Mouse (Mus musculus): Measurements from ENCODE around the gene 2700097O09Rik.
"Not testable (repeated sequence)": the region's sequence is repeated elsewhere in the genome, so short reads cannot be mapped to it uniquely, and the experiment has no call there.

Gene 2700097O09Rik

GRCm38 (mm10) chr12:55079726-55080600 lies at the start of gene 2700097O09Rik, which contains the start of gene Srp54a:
2700097O09Rik (minus strand) TSS chr12:55080110.
Srp54a (plus strand) TSS chr12:55080262.
- peak; percentile 97 for DNase-seq

DNA sequence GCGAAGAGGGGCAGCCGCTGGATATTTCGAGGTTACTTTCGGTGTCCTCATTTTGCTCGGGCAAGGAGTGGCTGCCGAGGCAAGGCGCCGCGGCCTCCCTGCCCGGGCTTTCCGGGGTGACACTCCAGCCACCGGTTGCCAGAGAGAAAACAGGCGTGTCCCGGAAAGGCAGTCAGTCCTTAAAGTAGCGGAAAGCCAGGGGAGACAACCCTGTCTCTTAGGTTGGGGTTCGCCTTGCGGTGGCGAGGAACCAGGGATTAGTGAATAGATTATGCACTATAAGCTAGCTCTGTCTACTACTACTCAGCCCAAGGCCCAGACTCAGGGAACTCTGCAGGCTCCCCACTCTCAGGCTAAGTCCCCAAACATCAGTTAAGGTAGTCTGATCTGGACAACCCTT lies 44.8 kb upstream of the 2700097O09Rik start:
- not testable (repeated sequence) for DNase-seq

- not testable (repeated sequence) for DNase-seq
Measured at GRCm38 (mm10) chr12:55124242-55124641, 44.3 kb upstream of the 2700097O09Rik start, which contains the start of gene Fam177a. Fam177a (plus strand) TSS chr12:55124469.

GRCm38 (mm10) chr12:55112616-55113015 lies 32.7 kb upstream of the 2700097O09Rik start:
- DNase-seq: not testable (repeated sequence)

GRCm38 (mm10) chr12:55092127-55092526 lies 12.2 kb upstream of the 2700097O09Rik start:
- DNase-seq: not testable (repeated sequence)

DNA sequence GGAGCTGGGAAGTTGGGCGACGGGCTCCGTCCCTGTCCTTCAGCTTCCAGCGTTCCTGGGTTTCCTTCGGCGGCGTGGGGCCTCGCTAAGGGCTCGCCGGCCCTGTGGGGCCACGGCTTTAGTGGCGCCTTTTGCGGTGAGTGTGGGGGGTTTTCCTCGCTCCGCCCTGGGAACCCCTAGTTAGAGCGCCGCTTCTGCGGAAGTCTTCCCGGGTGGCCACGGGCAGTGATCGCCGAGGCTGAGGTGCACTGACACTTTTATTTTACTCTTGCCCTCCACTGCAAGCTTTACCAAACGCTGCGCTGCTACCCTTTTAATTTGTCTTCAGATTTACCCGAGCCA lies 662 bp upstream of the 2700097O09Rik start:
- not testable (repeated sequence) for DNase-seq

DNA sequence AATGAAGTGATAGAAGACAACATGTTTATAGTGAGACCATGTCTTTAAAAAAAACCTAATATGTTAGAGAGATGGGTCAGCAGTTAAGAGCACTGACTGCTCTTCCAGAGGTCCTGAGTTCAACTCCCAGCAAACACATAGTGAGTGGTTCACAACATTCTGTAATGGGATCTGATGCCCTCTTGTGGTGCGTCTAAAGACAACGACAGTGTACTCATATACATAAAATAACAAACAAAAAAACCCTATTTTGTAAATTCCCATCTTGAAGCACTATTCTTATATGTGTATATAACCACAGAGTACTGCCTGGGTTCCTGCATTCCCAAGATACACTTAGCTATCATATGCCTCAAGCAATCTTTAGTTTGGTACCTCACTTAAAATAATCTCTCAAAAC lies 1.2 kb downstream of the 2700097O09Rik start:
- peak in 1 of 2 experiments; percentile 7 for DNase-seq

DNA sequence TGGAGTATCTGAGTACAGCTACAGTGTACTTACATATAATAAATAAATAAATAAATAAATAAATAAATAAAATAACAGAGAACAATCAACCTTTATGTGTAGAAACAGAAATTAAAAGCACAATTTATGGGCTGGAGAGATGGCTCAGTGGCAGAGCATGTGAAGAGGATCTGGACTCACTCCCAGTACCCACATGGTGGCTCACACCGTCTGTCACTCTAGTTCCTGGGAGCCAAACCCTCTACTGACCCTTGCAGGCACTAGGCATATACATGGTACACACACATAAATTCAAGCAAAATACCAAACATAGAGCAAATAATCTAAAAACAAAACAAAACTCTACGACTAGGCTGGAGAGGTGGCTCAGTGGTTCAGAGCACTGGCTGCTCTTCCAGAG lies 4.6 kb downstream of the 2700097O09Rik start:
- DNase-seq: peak; percentile 78 to 82

GRCm38 (mm10) chr12:55073686-55074085 lies 6.2 kb downstream of the 2700097O09Rik start:
- no peak for DNase-seq

GRCm38 (mm10) chr12:55072495-55072894 lies 7.4 kb downstream of the 2700097O09Rik start:
- no peak for DNase-seq

GRCm38 (mm10) chr12:55062141-55062540 lies 17.8 kb downstream of the 2700097O09Rik start:
- no peak for DNase-seq

DNA sequence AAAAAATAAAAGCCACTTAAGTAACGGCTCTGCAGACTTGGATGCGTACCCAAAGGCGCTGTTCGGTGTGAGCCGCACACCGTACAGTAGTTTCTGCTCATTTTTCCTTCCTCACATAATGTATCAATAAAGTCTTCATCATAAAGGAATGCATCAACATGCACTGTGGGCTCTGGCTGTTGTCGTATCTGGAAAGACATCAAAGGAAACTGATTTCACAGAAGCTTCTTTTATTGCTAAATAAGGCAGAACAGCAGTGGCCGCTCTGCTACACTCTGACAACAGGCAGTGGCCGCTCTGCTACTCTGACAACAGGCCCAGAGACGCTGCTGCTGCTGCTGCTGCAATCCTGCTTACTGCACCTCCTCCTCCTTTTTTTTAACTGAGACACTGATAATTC lies 18.9 kb downstream of the 2700097O09Rik start:
- no peak for DNase-seq

- DNase-seq: no peak
Measured at GRCm38 (mm10) chr12:55060212-55060898, 19.6 kb downstream of the 2700097O09Rik start.

DNA sequence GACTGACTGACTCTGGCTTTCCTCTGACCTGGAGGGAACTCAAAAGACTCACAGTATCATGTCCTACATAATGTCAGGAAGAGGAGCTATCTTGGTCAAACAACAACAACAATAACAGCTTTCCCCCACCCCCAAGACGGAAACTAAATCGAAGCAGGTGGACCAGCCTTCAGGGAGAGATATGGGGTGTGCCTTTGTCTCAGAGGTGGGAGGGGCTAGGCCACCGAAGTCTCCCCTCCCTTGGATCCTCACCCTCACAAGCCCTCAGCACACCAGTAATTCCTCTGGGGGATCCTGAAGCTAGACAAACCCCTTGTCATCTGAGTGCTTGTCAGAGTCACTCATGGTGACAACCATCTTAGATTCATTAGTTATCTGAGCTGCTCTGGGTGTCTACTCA lies 20.1 kb downstream of the 2700097O09Rik start:
- DNase-seq: no peak

GRCm38 (mm10) chr12:55058865-55059615 lies 20.9 kb downstream of the 2700097O09Rik start:
- DNase-seq: no peak

DNA sequence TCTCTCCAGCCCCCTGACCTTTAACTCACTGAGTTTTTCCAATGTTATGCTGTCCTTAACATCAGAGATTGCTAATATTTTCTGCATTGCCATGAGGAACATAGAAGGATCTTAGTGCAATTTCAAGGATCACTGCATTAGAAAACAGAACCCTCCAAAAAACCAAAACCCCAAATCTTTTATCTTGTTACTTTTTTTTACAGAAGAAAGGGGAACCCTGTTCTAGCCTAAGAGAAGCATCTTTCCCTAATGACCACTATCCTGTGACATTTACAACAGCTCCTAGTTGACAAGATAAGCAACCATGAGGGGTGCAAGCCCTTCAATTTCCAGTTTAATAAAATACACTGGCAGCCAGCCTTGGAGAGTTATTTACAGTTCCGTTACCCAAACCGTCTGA lies 23.2 kb downstream of the 2700097O09Rik start:
- no peak for DNase-seq

DNA sequence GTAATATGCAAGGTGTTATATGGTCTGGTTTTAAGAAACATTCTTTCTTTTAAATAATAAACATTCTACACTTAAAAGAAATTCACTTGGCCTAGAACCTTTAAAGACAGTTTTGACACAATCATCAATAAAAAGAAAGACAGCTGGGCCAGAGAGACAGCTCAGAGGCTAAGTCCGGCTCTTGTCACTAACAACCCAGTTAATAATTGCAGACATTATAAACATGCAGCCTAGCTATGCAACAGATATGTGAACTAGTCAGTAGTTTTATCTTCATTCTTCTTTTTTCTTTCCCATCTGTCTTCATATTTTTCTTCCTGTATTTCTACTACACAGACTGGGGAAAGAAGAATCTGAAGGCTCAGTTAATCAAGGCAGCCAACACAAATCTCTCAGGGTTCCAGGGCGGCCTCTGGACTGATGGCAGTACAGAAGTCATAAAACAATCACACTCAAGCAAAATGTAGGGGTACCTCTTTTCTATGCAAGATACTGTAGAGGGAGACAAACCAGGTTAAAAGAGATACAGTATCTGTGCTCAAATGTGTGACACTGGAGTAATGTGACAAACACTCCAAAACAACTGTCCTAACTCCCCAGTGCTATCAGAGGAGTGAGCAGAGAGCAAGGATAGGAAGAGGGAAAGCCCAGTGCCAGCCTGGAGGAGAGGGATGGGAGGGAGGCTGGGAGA lies 25.2 kb downstream of the 2700097O09Rik start:
- no peak for DNase-seq

- DNase-seq: no peak
Measured at GRCm38 (mm10) chr12:55053267-55053666, 26.6 kb downstream of the 2700097O09Rik start.

GRCm38 (mm10) chr12:55051210-55052173 lies 28.4 kb downstream of the 2700097O09Rik start:
- DNase-seq: no peak

DNA sequence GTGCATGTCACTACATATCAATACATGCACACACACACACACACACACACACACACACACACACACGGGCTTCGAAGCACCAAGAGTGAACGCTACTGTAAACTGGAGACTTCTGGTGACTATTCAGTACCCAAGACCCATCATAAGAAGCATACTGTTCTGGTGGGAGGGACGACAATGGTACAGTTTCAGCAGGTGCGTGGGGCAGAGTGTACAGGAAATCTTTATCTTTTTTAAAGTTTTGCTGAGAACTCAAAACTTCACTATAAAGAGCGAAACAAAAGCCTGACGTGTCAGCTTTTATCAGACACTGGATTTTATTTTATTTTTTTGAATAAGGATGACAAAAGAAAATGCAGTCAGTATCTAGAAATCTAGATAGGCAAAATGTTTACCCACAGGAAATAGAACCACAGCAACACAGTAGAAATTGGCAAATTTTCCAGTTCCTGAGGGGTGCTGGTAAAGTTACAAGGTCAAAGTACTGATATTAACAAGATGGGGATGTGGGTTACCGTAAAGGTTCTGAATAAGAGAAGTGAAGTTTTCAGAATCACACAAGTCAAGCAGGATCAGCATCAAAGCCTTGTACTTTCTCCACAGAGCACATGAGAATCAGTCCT lies 30.1 kb downstream of the 2700097O09Rik start:
- no peak for DNase-seq

DNA sequence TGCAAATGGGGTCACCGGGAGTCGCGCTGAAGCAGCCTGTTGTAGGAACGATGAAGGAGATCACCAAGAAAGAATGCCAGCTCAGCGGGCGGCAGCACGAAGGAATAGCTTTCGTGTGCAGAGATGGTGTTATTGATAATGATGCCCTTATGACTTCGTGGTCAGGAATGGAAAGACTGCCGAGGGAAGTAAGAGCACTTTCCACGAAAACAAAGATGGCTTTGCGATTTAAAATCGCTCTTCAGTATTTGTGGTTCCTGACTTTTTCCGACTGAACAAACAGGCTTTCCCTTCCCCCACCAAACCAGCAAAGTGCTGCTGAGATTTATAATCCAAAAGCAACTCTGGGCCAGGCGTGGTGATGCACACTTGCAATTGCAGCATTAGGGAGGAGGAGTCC lies 38.9 kb downstream of the 2700097O09Rik start:
- no peak for DNase-seq
